Mouse (Mus musculus) Patski (cell line): Measurements from ENCODE around the gene Lrrc20. TPM values are rescaled to one million over a fixed set of nuclear protein-coding genes. Genes with fewer than 3 reads are reported as not detected.
A peak's percentile ranks its signal among the peaks of the same experiment; 100 is the strongest.
"Not testable (repeated sequence)": the region's sequence is repeated elsewhere in the genome, so short reads cannot be mapped to it uniquely, and the experiment has no call there.

Experiments
- ATAC-seq: fragments of 100-300 bp; one replicate; pipeline ENCODE4 v1.8.0; 2021
- CTCF ChIA-PET: fragments of 350-600 bp; sonication (Branson Sonifier 250); formaldehyde crosslinking; loops from one replicate; lab custom pipeline; 2022; ENCODE audit warnings: inconsistent platforms; lab: Charles Lee
- POLR2A ChIA-PET: fragments of 350-600 bp; sonication (Branson Sonifier 250); formaldehyde crosslinking; loops from one replicate; lab custom pipeline; 2022; ENCODE audit warnings: antibody characterized with exemption, inconsistent platforms; lab: Charles Lee
- DNase-seq: peaks from one replicate; pipeline ENCODE4 v3.0.0-alpha.2; 2011; ENCODE audit warnings: low read depth, low spot score
- H3K27me3 ChIP-seq: fragments of 371-371 bp; one replicate; pipeline ENCODE4 v1.5.1; 2021
- CTCF ChIP-seq: fragments of 100-300 bp; IDR thresholded peaks from one replicate; pipeline ENCODE4 v1.5.1; 2021
- in situ Hi-C: fragments of 300-500 bp; cut with MboI; formaldehyde crosslinking; loops from 3 replicates; pipeline ENCODE4 v1.11.1; 2018; ENCODE audit warnings: low pct_unique_long_range_greater_than_20kb, mixed read lengths
- polyA plus RNA-seq: library from polyadenylated mRNA; unstranded; gene quantifications from one replicate; pipeline ENCODE4 v1.2.3, GENCODE M21; 2021

Gene Lrrc20
- polyA plus RNA-seq, 1 experiment from 2014 or later, result 14.0 TPM

- in situ Hi-C loops, result loop anchor here (5.0 kb wide), 4 partner anchors 53 to 137 kb away; no protein-coding TSS in a partner anchor
- CTCF ChIA-PET, result interaction anchor here (0.8 to 5.1 kb wide), 8 partner anchors 18 to 137 kb away, joined by 3 to 23 read pairs (median 4); no protein-coding TSS in a partner anchor
- DNase-seq, result no peak
- H3K27me3 ChIP-seq, result no peaks in the 10 kb centered on the region
- no peak for TF ChIP-seq CTCF
- ATAC-seq, result no peak
- POLR2A ChIA-PET, result no interaction called here
Observed at GRCm38 (mm10) chr10:61604376-61605065, 128.9 kb downstream of the Lrrc20 start.

DNA sequence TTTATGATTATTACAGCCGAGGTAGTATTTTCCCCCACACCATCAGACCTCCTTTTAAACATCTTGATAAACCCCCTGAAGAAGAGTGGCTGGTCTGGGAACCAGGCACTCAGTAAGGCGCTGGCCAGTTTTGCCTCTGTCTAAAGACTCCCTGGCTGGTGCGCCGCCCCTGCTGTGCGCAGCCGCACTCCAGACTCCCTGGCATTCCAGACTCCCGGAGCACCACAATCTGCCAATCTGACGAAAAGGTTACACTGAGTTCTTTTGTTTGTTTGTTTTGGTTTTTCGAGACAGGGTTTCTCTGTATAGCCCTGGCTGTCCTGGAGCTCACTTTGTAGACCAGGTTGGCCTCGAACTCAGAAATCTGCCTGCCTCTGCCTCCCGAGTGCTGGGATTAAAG, 129.8 kb downstream of the Lrrc20 start:
- CTCF ChIA-PET, result interaction anchor here (0.8 to 5.1 kb wide), 8 partner anchors 12 to 138 kb away, joined by 3 to 23 read pairs (median 4); no protein-coding TSS in a partner anchor
- POLR2A ChIA-PET, H3K27me3 ChIP-seq, DNase-seq, ATAC-seq: not testable (repeated sequence)
- in situ Hi-C loops, result loop anchor here (5.0 kb wide), 2 partner anchors 52 to 127 kb away; no protein-coding TSS in a partner anchor

DNA sequence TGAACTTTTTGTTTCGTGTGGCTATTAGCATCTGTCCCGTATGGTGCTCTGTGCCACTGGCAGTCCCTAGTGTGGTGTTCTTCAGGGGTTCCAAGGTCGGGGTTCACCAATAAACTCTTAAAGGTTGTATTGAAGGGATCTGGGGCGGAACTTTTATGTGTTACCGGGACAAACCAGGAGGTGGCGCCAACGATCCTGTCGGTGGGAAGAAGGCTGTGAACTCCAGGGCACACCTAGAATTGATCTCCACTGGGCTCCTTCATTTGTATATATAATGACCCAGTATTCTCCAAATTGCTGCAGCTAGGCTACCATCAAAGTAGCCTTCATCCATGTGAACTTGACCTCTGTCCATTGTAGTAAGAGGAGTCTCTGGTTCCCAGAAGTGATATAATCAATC, 130.2 kb downstream of the Lrrc20 start:
- in situ Hi-C loops, result loop anchor here (5.0 kb wide), 2 partner anchors 51 to 126 kb away; no protein-coding TSS in a partner anchor
- ATAC-seq (no peak), DNase-seq (no peak)
- CTCF ChIA-PET, result interaction anchor here (0.8 to 5.1 kb wide), 9 partner anchors 12 to 139 kb away, joined by 3 to 23 read pairs (median 4); no protein-coding TSS in a partner anchor
- peak; percentile 89 for TF ChIP-seq CTCF
- H3K27me3 ChIP-seq, result no peaks in the 10 kb centered on the region
- POLR2A ChIA-PET, result no interaction called here

DNA sequence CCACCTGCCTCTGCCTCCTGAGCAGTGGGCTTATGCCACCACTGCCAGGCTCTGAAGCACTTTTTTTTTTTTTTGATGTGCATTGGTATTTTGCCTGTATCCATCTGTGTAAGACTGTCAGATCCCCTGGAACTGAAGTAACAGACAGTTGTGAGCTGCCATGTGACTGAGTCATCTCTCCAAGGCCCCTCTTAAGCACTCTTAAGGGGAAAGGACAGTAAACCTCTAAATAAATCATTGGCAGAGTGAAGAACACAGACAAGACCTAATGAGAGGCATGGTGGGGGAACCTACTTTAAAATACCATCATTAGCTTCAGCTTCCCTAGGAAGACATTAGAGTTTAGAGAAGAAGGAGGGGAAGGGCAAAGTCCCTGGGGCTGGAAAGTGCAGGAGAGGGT, 132.6 kb downstream of the Lrrc20 start:
- POLR2A ChIA-PET, result interaction anchor here (0.7 kb wide), 1 partner anchor 14 kb away, joined by 3 read pairs; no protein-coding TSS in a partner anchor
- CTCF ChIA-PET, result interaction anchor here (0.8 to 5.1 kb wide), 5 partner anchors 8 to 56 kb away, joined by 3 to 23 read pairs (median 3); no protein-coding TSS in a partner anchor
- TF ChIP-seq CTCF, result no peak
- ATAC-seq (no peak), DNase-seq (no peak)
- no peaks in the 10 kb centered on the region for H3K27me3 ChIP-seq
- in situ Hi-C loops, result loop anchor here (5.0 kb wide), 2 partner anchors 49 to 124 kb away; no protein-coding TSS in a partner anchor

GRCm38 (mm10) chr10:61610650-61611235, 135.1 kb downstream of the Lrrc20 start:
- ChIA-PET POLR2A (no interaction called here), CTCF (interaction anchor here (0.9 to 1.3 kb wide), 4 partner anchors 41 to 50 kb away, joined by 3 to 6 read pairs (median 4); no protein-coding TSS in a partner anchor)
- ATAC-seq (peak; percentile 44), DNase-seq (no peak)
- no peaks in the 10 kb centered on the region for H3K27me3 ChIP-seq
- peak; percentile 58 for TF ChIP-seq CTCF
- in situ Hi-C loops, result no loop called here

- POLR2A ChIA-PET, result interaction anchor here (1.2 kb wide), 1 partner anchor 13 kb away, joined by 4 read pairs; no protein-coding TSS in a partner anchor
- DNase-seq, result no peak
- in situ Hi-C loops, result no loop called here
- ATAC-seq, result no peak
- TF ChIP-seq CTCF, result no peak
- no peaks in the 10 kb centered on the region for H3K27me3 ChIP-seq
- CTCF ChIA-PET, result no interaction called here
Observed at GRCm38 (mm10) chr10:61614311-61614710, 138.7 kb downstream of the Lrrc20 start.

DNA sequence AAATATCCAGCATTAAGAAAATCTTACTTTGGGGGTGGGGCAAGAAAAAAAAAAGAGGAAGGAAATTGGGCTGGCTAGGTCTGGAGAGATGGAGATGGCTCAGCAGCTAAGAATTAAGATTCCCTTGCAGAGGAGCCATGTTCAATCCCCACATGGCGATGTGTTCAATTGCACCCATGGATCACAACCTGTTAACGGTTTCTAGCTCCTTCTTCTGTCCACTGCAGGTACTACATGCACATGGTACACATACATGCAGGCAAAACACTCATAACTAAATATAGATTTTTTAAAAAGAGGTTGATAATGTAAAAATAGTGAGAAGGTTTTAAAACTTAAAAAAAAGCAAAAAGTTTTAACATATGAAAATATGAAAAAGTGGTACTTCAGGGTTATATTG, 142.9 kb downstream of the Lrrc20 start:
- ChIA-PET POLR2A (interaction anchor here (0.6 kb wide), 1 partner anchor 76 kb away, joined by 3 read pairs; no protein-coding TSS in a partner anchor), CTCF (no interaction called here)
- no peak for ATAC-seq
- TF ChIP-seq CTCF, result no peak
- no peak for DNase-seq
- H3K27me3 ChIP-seq, result no peaks in the 10 kb centered on the region
- in situ Hi-C loops, result no loop called here

GRCm38 (mm10) chr10:61621681-61622080, 146.1 kb downstream of the Lrrc20 start:
- no peak for TF ChIP-seq CTCF
- ATAC-seq (no peak), DNase-seq (no peak)
- POLR2A ChIA-PET, result no interaction called here
- in situ Hi-C loops, result no loop called here
- CTCF ChIA-PET, result interaction anchor here (1.9 kb wide), 1 partner anchor 30 kb away, joined by 5 read pairs; no protein-coding TSS in a partner anchor
- no peaks in the 10 kb centered on the region for H3K27me3 ChIP-seq

GRCm38 (mm10) chr10:61623874-61624273, 148.3 kb downstream of the Lrrc20 start:
- ATAC-seq, H3K27me3 ChIP-seq, in situ Hi-C loops, DNase-seq: not testable (repeated sequence)
- ChIA-PET POLR2A (interaction anchor here (0.6 kb wide), 2 partner anchors 146 to 170 kb away, joined by 3 read pairs; no protein-coding TSS in a partner anchor), CTCF (interaction anchor here (0.6 to 2.2 kb wide), 9 partner anchors 9 to 278 kb away, joined by 3 to 7 read pairs (median 3); no protein-coding TSS in a partner anchor)

- TF ChIP-seq CTCF, result no peak
- CTCF ChIA-PET, result interaction anchor here (1.0 to 1.7 kb wide), 2 partner anchors 37 to 279 kb away, joined by 3 to 5 read pairs; no protein-coding TSS in a partner anchor
- no peak for ATAC-seq
Observed at GRCm38 (mm10) chr10:61624771-61625170, 149.2 kb downstream of the Lrrc20 start.

More at GRCm38 (mm10) chr10:61624771-61625170, 149.2 kb downstream of the Lrrc20 start:
- POLR2A ChIA-PET, result no interaction called here
- in situ Hi-C loops, result no loop called here
- DNase-seq, result no peak
- H3K27me3 ChIP-seq, result no peaks in the 10 kb centered on the region
